Mouse (Mus musculus): ENCODE data around the gene Hck. TPM values are rescaled to one million over a fixed set of nuclear protein-coding genes. Genes with fewer than 3 reads are reported as not detected.

Gene Hck
- polyA plus RNA-seq, 1 experiment from 2014 or later = 6.6 TPM

GRCm38 (mm10) chr2:153187848-153188247, 79.6 kb downstream of the Hck start:
- H3K36me3 ChIP-seq (ENCODE audit: insufficient read depth, low read length) = peaks cover 67% of the 10 kb centered on the region
- H3K27me3 ChIP-seq (ENCODE audit: insufficient read depth, low read length) = no peaks in the 10 kb centered on the region
- H3K4me2 ChIP-seq (replicated peaks; ENCODE audit: low read depth, low read length) = no peak overlapping the region
- no peaks in the 10 kb centered on the region for H3K9me3 ChIP-seq (ENCODE audit: low read length)
- no peak overlapping the region for H3K27ac ChIP-seq (ENCODE audit: low read length)
- no peaks in the 10 kb centered on the region for H3K4me1 ChIP-seq (ENCODE audit: insufficient read depth, low read length)
- H3K9ac ChIP-seq (replicated peaks; ENCODE audit: low read length) = no peak overlapping the region
- ATAC-seq (ENCODE audit: low FRiP score, low TSS enrichment) = no peak
- no peak overlapping the region for H3K4me3 ChIP-seq (ENCODE audit: low read length)
- WGBS = 70% methylated on average over 2 of the region's 2 CpGs

- WGBS = 71% methylated on average over 2 of the region's 2 CpGs
- ATAC-seq (ENCODE audit: low FRiP score, low TSS enrichment) = no peak
- no peak overlapping the region for H3K4me3 ChIP-seq (ENCODE audit: low read length)
- H3K27me3 ChIP-seq (ENCODE audit: insufficient read depth, low read length) = no peaks in the 10 kb centered on the region
- no peaks in the 10 kb centered on the region for H3K4me1 ChIP-seq (ENCODE audit: insufficient read depth, low read length)
- peaks cover 72% of the 10 kb centered on the region for H3K36me3 ChIP-seq (ENCODE audit: insufficient read depth, low read length)
- H3K9ac ChIP-seq (replicated peaks; ENCODE audit: low read length) = no peak overlapping the region
- H3K4me2 ChIP-seq (replicated peaks; ENCODE audit: low read depth, low read length) = no peak overlapping the region
- no peak overlapping the region for H3K27ac ChIP-seq (ENCODE audit: low read length)
- H3K9me3 ChIP-seq (ENCODE audit: low read length) = no peaks in the 10 kb centered on the region
Measured at GRCm38 (mm10) chr2:153191242-153191641, 83.0 kb downstream of the Hck start.

DNA sequence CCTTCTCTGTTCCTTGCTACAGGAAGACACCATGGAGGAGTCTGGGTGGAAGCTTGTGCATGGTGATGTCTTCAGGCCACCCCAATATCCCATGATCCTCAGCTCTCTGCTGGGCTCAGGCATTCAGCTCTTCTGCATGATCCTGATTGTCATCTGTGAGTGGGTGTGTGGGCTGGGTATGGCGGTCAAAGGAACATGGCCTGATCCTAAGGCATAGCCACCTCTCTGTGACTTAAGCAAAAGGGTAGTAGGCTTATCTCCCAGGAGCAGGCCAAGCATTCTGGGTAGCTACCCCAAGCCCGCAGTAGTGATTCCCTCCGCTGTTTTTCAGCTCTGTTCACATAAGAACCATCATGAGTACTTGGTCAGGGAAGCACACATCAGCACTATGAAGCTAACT, 86.0 kb downstream of the Hck start:
- no peak overlapping the region for H3K27ac ChIP-seq (ENCODE audit: low read length)
- H3K4me3 ChIP-seq (ENCODE audit: low read length) = no peak overlapping the region
- WGBS = 97% methylated on average over 3 of the region's 3 CpGs
- no peaks in the 10 kb centered on the region for H3K4me1 ChIP-seq (ENCODE audit: insufficient read depth, low read length)
- no peak overlapping the region for H3K9ac ChIP-seq (replicated peaks; ENCODE audit: low read length)
- no peak overlapping the region for H3K4me2 ChIP-seq (replicated peaks; ENCODE audit: low read depth, low read length)
- ATAC-seq (ENCODE audit: low FRiP score, low TSS enrichment) = no peak
- no peaks in the 10 kb centered on the region for H3K9me3 ChIP-seq (ENCODE audit: low read length)
- no peaks in the 10 kb centered on the region for H3K27me3 ChIP-seq (ENCODE audit: insufficient read depth, low read length)
- peaks cover 71% of the 10 kb centered on the region for H3K36me3 ChIP-seq (ENCODE audit: insufficient read depth, low read length)

GRCm38 (mm10) chr2:153198485-153198884, 90.2 kb downstream of the Hck start:
- H3K27me3 ChIP-seq (ENCODE audit: insufficient read depth, low read length) = no peaks in the 10 kb centered on the region
- H3K36me3 ChIP-seq (ENCODE audit: insufficient read depth, low read length) = peaks cover 58% of the 10 kb centered on the region
- no peak; the same call in 1 of the 2 replicates for ATAC-seq (ENCODE audit: low FRiP score, low TSS enrichment)
- no peaks in the 10 kb centered on the region for H3K4me1 ChIP-seq (ENCODE audit: insufficient read depth, low read length)
- H3K9ac ChIP-seq (replicated peaks; ENCODE audit: low read length) = no peak overlapping the region
- no peak overlapping the region for H3K4me2 ChIP-seq (replicated peaks; ENCODE audit: low read depth, low read length)
- 73% methylated on average over 5 of the region's 5 CpGs for WGBS
- H3K4me3 ChIP-seq (ENCODE audit: low read length) = no peak overlapping the region
- H3K27ac ChIP-seq (ENCODE audit: low read length) = no peak overlapping the region
- H3K9me3 ChIP-seq (ENCODE audit: low read length) = no peaks in the 10 kb centered on the region

DNA sequence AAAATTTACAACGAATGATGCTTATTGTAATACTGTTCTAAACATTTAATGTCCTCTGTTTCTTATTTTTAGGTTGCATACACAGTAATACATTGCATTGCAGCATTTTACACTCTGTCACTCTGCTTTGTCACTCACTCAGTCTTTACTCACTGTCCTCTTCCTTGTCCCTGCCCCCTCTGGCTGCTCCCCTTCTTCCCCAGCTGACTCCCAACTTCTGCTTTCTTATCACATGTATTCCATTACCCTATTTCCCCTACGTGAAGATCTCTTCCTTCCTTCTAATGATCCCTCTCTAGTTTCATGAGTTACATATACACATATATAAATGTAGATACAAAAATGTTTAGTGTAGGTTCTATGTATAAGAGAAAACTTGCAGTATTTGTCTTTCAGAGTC, 90.8 kb downstream of the Hck start:
- Histone ChIP-seq H3K36me3 (ENCODE audit: insufficient read depth, low read length) (peaks cover 57% of the 10 kb centered on the region), H3K4me2 (replicated peaks; ENCODE audit: low read depth, low read length) (no peak overlapping the region)
- 85% methylated on average over 2 of the region's 2 CpGs for WGBS

More for the DNA sequence above, 90.8 kb downstream of the Hck start:
- no peaks in the 10 kb centered on the region for H3K9me3 ChIP-seq (ENCODE audit: low read length)
- H3K4me3 ChIP-seq (ENCODE audit: low read length) = no peak overlapping the region
- ATAC-seq (ENCODE audit: low FRiP score, low TSS enrichment) = no peak
- no peaks in the 10 kb centered on the region for H3K4me1 ChIP-seq (ENCODE audit: insufficient read depth, low read length)
- H3K27me3 ChIP-seq (ENCODE audit: insufficient read depth, low read length) = no peaks in the 10 kb centered on the region
- H3K9ac ChIP-seq (replicated peaks; ENCODE audit: low read length) = no peak overlapping the region
- H3K27ac ChIP-seq (ENCODE audit: low read length) = no peak overlapping the region

Other genes starting within 250 kb of the Hck start
- gene Mylk2, start 197.1 kb upstream of the Hck start, polyA plus RNA-seq (2015; fragmentation: Nextera tagmentation; extraction: Ambion mirVana) = 0.32 and 0.42 TPM in 2 replicates
- 7.5 and 8.3 TPM in 2 replicates for gene Foxs1, start 175.3 kb upstream of the Hck start, polyA plus RNA-seq (2015; fragmentation: Nextera tagmentation; extraction: Ambion mirVana)
- 3.1 TPM in 2 replicates for gene Dusp15, start 156.8 kb upstream of the Hck start, polyA plus RNA-seq (2015; fragmentation: Nextera tagmentation; extraction: Ambion mirVana)
- 1.2 and 1.3 TPM in 2 replicates for gene Ttll9, start 146.0 kb upstream of the Hck start, polyA plus RNA-seq (2015; fragmentation: Nextera tagmentation; extraction: Ambion mirVana)
- gene Pdrg1, start 93.0 kb upstream of the Hck start, polyA plus RNA-seq (2015; fragmentation: Nextera tagmentation; extraction: Ambion mirVana) = 115 and 130 TPM in 2 replicates
- gene Xkr7, start 76.6 kb upstream of the Hck start, polyA plus RNA-seq (2015; fragmentation: Nextera tagmentation; extraction: Ambion mirVana) = not detected in 2 replicates
- 1.8 and 2.4 TPM in 2 replicates for gene Ccm2l, start 42.5 kb upstream of the Hck start, polyA plus RNA-seq (2015; fragmentation: Nextera tagmentation; extraction: Ambion mirVana)
- gene Tm9sf4, start 52.8 kb downstream of the Hck start, polyA plus RNA-seq (2015; fragmentation: Nextera tagmentation; extraction: Ambion mirVana) = 102 and 108 TPM in 2 replicates
- 14.0 and 14.6 TPM in 2 replicates for gene Tspyl3, start 117.0 kb downstream of the Hck start, polyA plus RNA-seq (2015; fragmentation: Nextera tagmentation; extraction: Ambion mirVana)
- gene Plagl2, start 133.0 kb downstream of the Hck start, polyA plus RNA-seq (2015; fragmentation: Nextera tagmentation; extraction: Ambion mirVana) = 14.0 and 17.3 TPM in 2 replicates
- gene Pofut1, start 133.1 kb downstream of the Hck start, polyA plus RNA-seq (2015; fragmentation: Nextera tagmentation; extraction: Ambion mirVana) = 6.5 and 6.9 TPM in 2 replicates
- 8.9 TPM in 2 replicates for gene Kif3b, start 182.9 kb downstream of the Hck start, polyA plus RNA-seq (2015; fragmentation: Nextera tagmentation; extraction: Ambion mirVana)
- 11.6 and 11.7 TPM in 2 replicates for gene Asxl1, start 237.4 kb downstream of the Hck start, polyA plus RNA-seq (2015; fragmentation: Nextera tagmentation; extraction: Ambion mirVana)